Mouse (Mus musculus) thymus, adult 18-20 months (tissue): Measurements from ENCODE around the gene Tacc2.
"Not testable (repeated sequence)": the region's sequence is repeated elsewhere in the genome, so short reads cannot be mapped to it uniquely, and the experiment has no call there.

ENCODE experiments used
- DNase-seq, 2 experiments: peaks; one replicate each; pipeline ENCODE4 v3.0.0; 2022; ENCODE audit warnings: mixed read lengths in 2 of 2

Gene Tacc2

DNA sequence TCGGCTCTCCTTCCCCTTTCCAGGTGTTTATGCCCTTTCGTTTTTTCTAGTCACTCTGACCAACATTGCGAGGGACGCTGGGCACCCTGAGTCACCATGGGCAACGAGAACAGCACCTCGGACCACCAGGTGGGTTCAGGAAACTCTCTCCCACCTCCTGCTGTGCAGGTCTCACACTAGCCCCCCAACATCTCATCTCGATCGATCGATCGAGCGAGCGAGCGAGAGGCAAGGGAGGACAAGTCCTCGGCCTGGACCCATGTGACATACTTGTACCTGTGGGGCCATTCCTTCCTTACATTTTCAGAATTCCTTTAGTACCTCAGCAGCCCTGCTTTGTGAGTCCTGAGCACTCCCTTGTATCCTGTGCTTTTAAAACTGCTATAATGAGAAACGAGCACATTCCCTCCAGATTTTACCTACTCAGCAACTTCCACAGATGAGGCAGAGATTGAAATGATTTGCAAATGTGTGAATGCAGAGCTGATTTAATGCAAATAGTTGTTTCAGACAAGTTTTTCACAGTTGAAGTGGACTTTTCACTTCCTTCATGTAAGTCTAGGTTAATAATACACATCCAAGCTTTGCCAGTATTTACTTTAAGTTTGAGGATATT is at the start of gene Tacc2:
TSS of gene Tacc2 (plus strand) at position 51 of the 616 bp plus-strand sequence.
- no peak for DNase-seq

DNA sequence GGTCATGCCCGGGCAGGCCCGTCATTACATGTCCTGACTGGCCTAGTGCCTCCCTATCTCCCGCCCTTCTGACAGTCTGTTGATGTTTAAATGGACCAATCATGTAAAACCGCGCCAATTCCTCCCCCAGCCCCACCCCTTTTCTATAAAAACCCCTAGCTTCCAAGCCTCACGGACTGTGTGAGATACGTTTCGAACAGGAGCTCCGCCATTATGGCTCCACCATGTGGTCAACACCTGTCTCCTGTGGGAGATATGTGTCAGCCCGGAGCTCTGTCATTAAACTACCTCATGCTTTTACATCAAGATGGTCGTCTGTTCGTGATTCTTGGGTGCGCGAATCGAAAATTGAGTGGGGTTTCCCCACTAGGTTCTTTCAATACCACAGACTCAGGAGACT is 46.1 kb upstream of the Tacc2 start:
- DNase-seq, result not testable (repeated sequence)

DNA sequence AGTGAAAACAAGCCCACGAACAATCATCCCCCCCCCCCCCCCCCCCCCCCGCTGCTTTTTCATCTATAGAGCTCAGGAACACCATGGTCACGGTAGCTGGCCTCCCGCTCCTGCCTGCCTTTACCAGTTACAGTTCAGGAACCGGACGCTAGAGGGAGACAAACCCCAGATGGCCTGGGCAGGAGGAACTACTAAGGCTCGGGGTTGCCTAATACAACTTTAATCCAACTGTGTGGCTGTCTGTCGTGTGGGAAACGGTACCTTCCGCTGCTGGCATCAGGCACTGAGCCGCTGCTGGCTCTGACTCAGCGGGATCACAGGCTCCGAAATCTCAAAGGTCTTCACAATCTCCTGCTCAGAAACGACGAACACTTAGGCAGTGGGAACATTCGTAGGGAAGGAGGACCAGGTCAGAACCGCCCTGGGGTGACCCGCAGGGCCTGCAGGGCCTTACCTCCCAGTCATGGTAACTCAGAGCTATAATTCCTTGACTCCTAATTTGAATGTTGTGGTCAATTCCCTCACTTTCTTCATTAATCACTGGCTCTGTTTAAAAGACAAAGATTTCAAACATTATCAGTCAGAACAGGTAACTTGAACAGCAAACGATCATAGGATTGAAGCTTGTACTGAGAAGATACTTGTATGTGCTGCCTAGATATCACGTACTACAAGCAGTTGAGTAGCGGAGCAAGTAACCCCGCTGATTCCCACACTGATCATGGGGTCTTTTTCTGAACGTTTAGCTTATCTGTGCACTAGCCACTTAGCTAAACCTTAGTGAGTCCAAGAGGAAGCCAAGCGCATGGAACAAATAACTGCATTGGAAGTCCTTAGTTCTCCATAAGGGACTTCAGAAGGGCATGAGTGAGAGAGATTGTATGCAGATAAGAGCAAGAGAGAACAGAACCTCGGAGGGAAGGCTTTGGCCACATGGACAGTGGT is 43.6 kb upstream of the Tacc2 start:
- peak; percentile 36 to 56 for DNase-seq

DNA sequence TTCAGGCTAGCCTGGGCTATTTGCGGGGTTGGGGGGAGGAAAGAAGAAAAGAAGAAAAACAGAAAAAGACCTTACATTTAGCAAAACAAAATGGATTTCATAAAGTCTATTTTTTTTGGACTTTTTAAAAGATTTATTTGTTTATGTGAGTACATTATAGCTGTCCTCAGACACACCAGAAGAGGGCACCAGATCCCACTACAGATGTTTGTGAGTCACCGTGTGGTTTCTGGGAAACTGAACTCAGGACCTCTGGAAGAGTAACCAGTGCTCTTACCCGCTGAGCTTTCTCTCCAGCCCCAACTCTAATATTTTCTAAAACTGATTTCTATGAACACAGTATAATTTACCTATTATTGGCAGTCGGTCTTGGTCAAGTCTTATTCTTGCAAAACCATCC is 42.1 kb upstream of the Tacc2 start:
- no peak for DNase-seq

DNA sequence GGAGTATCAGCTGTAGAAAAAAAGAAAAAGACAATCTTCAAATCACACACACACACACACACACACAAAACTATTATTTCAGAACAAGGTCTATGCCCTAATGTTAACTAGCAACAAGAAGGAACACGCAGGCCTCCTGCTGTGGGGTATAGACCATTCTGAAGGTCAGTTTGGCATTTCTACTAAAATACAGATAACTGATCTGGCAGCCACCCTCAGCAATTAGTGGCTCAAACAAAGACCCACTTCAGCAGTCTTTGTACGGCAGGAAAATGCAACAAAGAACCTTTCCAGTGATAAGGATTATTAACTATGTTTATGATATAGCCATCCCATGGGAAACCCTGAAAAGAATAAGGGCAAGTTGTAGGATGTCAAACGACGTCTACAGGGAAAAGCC is 40.2 kb upstream of the Tacc2 start:
- DNase-seq, result no peak

DNA sequence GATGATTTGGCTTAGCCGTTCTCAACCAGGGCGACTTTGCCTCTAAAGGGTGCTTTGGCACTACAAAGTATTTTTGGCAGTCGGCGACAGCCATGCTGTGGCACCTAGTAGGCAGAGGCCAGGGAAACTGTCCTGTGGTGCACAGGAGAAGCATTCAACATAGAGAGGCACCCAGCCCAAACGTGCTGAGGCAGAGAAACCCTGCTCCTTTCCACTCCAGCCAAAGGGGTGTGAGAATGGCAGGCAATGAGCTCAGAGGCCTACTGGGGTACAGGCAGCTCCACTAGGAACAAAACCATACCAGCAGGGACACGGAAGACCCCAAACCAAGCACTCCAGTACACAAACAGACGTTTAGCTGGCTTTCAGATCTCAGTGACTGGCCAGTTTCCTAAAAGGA is 37.1 kb upstream of the Tacc2 start:
- no peak for DNase-seq

DNA sequence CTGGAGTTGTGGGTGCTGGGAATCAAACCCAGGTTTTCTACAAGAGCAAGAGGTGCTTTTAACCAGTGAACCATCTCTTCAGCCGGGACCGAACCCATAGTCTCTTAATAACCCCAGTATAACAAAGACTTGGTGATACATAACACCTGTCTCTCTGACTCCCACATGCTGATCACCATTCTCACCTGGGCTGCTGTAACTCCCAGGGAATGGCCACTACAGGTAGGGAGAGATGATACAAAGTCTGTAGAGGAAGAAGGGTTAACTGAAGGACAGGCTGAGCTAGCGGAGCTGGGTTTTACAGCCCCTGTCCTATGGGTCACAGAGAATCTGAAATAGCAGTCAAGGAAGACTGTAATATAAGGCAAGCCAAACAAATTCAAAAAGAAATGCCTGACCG is 34.1 kb upstream of the Tacc2 start:
- no peak for DNase-seq

DNA sequence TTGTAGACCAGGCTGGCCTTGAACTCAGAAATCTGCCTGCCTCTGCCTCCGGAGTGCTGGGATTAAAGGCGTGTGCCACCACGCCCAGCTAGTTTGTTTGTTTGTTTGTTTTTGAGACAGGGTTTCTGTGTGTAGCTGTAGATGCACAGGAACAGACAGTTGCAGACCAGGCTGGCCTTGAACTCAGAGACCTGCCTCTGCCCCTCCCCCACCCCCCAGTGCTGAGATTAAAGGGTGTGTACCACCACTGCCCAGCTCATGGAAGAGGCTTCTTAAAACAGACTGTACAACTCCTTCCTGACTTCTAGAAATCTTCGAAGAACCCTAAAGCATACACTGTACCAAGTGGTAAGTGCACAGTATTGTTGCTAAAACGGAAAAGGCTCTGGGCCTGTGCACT is 31.8 kb upstream of the Tacc2 start:
- no peak for DNase-seq

DNA sequence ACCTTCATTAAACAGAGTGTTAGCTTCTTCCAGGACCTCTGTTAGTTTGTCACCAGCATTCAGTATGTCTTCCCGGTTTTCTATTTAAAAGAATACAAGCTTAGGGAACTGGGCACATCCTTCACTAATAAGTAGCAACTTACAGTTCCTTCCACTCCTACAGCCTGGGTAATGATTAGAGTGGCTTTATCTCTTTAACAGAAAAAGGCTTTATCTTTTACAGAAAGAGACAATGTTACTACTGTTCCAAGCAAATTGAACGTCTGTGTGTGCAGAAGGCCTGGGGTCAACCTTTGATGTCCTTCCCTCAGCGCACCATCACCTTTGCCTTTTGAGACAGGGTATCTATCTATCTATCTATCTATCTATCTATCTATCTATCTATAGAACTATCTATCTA is 31.3 kb upstream of the Tacc2 start:
- DNase-seq, result no peak

DNA sequence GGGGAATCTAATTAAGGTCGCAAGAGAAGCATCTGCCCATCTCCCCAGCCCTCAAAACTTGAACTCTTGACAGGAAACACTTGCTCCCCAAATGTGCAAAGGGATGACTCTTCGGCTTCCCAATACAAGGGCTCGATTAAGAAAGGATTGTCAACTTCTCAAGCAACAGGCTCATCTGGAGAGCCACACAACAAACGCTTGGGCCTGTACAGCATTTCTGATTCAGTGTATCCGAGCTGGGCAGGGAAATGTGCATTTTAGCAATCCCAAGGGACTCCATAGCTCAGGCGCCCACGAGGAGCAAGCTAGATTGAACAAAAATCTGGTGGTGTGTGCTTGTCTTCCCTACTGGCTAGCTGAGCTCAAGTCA is 30.8 kb upstream of the Tacc2 start:
- DNase-seq, result no peak

DNA sequence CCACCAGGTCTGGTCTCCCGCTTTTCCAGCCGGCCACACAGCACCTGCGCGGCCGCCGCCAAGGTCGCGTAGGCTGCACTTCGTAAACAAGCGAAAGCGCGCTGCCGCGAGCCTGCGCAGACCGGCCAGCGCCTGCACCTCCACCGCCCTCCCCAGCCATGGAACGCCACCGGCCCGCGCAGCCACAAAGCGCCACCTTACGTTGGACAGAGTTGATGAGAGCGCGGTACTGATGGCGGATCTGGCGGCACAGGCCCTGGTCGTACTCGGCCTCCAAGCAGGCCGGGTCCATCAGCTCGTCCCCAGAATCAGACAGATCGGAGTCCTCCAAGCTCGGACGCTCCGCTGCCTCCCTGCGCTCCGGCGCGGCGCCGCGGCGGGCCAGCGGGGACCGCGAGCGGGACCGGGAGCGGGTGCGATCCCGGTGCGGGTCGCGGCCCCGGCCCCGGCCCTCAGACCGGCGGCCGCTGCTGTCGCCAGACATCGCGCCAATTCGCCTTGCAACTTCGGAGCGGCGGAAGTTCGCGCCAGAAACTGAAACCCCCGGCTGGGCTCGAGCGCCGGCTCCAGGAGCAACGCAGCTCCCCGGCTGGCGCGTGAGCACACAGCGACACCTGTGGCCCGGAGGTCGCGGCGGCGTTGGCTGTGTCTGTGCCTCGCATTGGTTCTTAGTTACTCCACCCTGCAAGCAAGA is 30.3 kb upstream of the Tacc2 start:
- peak; percentile 81 to 86 for DNase-seq

DNA sequence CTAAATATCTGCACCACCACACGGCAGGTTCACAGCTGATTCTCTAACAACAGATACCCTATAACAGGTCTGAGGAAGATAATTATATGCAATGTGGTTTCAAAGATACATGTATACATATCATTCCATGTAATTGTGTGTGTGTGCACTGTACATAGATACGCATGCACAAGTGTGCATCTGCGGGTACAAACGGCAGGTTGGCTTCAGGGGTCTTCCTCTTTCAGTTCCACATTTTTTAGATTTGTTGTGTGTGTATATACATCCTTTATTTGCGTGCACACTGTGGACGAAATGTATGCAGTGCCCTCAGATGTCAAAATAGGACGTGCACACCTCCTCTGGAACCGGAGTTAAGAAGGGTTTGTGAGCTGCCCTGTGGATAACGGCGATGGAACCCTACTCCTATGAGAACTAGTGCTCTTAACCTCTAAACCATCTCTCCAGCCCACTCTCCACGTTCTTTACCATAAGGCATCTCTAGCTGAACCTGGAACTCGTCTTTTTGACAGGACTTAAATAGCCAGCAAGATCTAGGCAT is 29.5 kb upstream of the Tacc2 start:
- no peak for DNase-seq

DNA sequence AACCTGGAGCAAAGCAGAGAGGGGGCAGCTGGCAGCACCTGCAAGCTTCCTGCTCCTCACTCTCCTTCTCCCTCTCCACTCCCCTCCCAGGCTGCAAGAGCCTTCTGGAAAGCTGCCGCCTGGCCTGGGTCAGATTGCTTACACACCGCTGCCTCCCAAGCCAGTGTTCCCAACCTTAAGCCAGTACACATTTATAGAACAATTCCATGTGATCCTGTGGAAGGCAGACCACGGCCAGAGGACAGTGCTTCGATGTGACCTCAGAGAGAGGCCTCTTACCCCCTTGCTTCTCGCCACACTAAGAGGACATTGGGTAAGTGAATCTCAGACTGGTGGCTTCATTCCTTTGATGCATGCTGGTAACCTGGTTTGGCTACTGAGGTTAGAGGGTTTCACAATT is 24.5 kb upstream of the Tacc2 start:
- no peak for DNase-seq

DNA sequence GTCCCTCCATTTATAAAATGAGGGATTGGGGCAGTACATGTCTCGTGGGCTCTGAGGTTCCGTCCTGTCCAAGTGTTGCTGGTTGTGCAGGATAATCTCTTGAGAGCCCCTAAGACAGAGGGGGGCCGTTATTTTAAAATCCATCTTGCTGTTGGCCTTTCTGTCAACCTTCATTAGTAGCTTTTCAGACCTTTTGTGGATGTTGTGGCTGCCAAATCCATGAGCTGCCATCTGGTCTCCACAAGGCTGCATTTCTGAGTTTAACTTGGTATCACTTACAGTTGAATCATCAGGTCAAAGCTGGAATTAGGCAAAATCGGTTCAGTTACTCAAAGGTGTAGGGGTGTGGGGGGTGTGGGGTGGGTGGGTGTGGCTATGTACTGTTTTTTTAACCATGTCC is 23.9 kb upstream of the Tacc2 start:
- no peak for DNase-seq

DNA sequence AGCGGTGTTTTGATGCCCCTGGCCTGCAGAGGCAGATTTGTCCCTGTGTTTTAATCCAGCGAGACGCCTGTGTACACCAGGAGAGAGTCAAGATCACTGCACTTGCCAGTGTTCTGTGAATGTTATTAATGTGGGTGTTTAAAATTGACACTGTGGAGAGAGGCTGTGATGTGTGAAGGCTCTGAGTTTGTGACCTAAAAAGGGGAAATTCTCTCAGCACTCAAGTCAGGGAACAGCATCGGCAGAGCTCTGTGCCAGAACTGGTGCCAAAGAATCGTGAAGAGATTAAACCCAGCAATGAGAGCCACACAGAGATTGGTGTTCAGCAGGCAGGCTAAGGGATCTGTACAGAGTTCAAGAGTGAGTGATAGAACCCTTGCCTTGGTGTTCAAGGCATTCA is 21.6 kb upstream of the Tacc2 start:
- DNase-seq, result no peak

DNA sequence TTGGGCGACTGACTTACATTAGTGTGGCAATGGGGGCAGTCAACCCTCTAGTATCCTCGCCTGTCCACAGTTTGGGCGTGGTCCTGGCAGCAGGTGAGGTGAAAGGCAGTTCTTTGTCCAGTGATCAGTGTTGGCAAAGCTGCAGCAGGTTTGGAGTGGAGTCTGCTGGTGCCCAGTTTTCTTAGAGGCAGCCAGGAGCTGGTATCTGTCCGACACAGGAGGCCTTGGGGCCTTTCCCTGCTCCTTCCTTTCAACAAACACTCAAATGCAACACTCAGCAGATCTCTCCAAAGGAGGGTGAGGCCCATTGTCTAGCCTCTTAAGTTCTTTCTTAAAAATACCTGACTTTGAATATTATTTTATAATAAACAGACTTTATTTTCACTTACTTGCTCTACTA is 18.6 kb upstream of the Tacc2 start:
- DNase-seq, result no peak

DNA sequence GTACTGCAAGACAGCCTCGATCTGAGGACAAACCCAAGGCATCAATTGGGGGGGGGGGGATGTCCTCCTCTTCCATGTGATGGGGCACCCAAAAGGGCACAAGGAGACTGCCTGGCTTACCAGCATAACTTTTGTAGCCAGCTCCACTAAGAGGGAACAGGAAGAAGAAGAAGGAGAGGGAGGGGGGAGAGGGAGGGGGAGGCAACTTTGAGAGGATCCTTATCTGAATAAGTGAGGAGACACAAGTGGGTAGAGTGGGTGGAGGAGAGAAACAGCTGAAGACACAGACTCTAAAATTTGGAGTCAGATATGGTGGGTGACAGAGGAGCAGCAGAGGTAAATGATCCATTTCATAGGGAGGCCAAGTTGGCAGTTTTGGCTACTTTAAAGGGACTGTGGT is 16.3 kb upstream of the Tacc2 start:
- DNase-seq, result no peak

DNA sequence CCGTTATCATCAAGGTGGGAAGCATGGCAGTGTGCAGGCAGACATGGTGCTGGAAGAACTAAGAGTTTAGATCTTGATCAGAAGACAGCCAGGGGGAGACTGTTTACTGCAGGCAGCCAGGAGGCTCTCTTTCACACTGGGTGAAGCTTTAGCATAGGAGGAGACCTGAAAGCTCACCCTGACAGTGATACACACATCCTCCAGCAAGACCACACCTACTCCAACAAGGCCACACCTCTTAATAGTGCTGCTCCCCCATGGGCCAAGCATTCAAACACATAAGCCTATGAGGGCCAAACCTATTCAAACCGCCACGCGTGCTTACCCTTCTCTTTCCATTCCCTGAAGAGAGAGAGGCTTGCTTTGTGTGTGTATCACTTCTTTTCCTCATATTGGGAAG is 14.0 kb upstream of the Tacc2 start:
- DNase-seq, result no peak

DNA sequence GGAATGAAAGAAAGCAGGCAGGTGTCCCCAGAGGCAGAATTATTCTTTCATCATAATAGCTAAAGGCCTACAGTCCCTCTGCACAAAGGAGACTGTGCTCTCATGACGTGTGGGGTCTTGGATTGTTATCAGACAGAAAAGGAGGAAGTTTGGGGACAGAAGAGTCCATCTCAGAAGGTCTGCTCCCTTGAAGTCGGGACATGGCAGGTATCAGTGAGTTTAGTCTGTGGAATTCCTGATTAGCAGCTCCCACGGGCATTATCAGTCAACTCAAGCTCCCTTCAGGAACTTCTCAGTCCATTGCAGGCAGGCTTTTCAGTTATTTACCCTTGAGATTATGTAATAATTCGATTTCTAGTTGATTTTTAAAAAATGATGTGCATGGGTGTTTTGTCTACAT is 13.4 kb upstream of the Tacc2 start:
- DNase-seq, result no peak

DNA sequence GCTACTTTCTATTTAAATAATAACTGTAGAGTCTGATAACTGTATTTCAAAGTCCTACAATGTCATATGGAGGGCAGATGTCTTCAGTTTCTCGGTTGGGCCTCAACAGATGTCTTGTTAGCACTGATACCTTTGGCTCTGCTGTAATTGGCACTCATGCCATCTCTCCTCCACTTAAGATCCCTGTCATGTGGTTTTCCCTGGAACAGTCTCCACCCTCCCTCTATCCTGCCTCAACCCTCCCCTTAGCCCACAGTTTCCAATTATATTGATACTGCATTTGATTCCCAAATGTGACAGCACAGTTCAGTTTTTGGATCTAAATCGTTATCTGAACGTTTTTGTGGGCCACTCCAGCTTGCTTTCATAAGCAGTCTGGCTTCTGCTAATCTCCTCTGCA is 12.6 kb upstream of the Tacc2 start:
- no peak for DNase-seq

DNA sequence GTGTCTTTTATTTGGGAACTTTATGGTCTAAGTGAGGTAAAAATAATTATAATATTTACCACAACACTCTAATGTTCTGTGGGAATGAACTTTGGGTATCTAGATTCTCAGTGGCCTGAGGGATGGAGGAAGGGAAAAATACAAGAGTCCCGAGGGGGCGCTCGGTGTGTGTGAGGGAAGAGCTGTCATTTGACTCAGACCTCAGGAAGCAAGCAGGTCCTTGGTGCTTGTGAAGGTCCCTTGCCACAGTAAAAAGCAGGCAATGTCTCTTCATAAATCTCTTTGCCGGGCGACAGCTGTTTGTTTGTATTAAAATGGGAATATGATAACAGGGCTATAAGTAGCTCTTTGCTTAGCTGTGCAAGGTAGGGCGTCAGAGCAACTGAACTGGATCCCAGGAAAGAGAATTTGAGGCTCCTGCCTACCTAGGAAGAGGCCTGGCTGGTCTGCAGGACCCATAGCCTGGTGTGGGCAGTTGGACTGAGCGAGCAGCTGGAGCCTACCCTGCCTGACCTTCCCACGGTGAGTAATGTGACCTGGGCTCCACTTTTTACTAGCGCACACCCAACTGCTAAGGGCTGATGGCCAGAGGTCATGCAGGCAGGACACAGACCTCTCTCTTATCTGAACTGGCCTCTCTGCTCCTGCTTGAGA is 8.3 kb upstream of the Tacc2 start:
- no peak for DNase-seq

DNA sequence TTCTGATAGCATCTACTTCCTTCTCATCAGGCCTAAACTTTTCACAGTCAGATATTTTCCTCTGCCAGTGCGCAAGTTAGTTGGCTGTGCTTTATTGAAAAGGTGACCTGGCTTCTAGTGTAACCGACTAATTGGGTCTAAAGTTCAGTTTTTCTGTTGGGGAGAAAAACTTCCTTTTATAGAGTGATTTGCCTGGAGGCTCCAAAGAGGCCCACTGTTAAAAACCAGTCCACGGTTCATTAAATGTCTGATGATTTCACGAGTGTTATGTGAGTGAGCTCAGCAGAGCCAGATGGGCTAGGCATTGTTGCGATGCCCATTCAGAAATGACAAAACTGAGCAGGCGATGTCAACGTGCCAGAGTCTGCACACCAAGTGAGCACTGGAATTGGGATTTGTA is 6.8 kb upstream of the Tacc2 start:
- DNase-seq, result no peak

DNA sequence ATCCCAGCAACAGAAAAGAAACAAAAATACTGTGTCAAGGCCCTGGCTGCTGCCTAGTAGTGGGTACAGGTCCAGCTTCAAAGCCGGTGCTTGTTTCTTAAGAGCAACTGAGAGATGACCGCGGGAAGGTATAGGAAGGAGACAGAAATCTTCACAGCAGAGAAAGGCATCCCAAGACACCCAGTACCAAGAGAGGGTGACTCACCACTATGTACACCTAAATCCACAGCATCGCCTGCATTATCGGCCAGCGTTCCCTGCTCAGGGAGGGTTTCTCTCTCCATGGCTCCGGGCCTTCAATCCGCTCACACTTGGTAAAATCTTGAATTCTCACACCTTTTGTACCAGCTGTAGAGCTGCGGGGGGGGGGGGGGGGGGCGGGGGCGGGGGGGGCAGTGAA is 4.4 kb upstream of the Tacc2 start, which contains the start of gene Nsmce4a:
TSS of gene Nsmce4a (minus strand) at position 298 of the 400 bp plus-strand sequence.
- no peak for DNase-seq
